In genomic region chr9:72664409-72665351, GRCm38 (mm10) we compare ENCODE assay signal across 8 mouse cellular contexts. TPM values are rescaled to one million over a fixed set of nuclear protein-coding genes. Genes with fewer than 3 reads are reported as not detected.
DNase-seq lines count a peak whose midpoint lies in the region; ATAC-seq and TF ChIP-seq lines count a peak whose summit lies in the region.

No protein-coding gene starts in this region.

- TF ChIP-seq POLR2A in kidney, adult 2 months (IDR thresholded peaks at IDR 0.05; ENCODE audit: low read depth, low read length) = no peak
- no peak for TF ChIP-seq POLR2A in ES-Bruce4 (IDR thresholded peaks at IDR 0.05; ENCODE audit: insufficient read depth, low read length)
- peak; percentile 35; the same call in 1 of the 2 replicates for TF ChIP-seq POLR2A in embryonic fibroblast, embryonic 13.5 days (IDR thresholded peaks at IDR 0.05; ENCODE audit: low read depth, low read length)

- H3K36me3 ChIP-seq in kidney, adult 2 months (ENCODE audit: control insufficient read depth, insufficient read depth, low read length) = no peaks in the 10 kb centered on the region; the same call in 1 of the 2 replicates
- H3K36me3 ChIP-seq in ES-Bruce4 (ENCODE audit: control insufficient read depth, insufficient read depth, low read length, poor library complexity, severe bottlenecking) = peaks cover 52% of the 10 kb centered on the region
- peaks cover 61% of the 10 kb centered on the region for H3K36me3 ChIP-seq in limb, embryonic 10.5 days
- H3K36me3 ChIP-seq in stomach, embryonic 15.5 days = peaks cover 19% of the 10 kb centered on the region; the same call in 1 of the 2 replicates

- ATAC-seq in stomach, embryonic 15.5 days (ENCODE audit: insufficient read depth, low FRiP score, low read depth) = no peak
- no peak for ATAC-seq in megakaryocyte progenitor cell, adult 5-6 weeks (replicated peaks; ENCODE audit: poor library complexity)

- peak overlapping the region; percentile 81 for H3K4me2 ChIP-seq in stomach, embryonic 15.5 days

- no peak for DNase-seq in kidney, adult 2 months
- no peak for DNase-seq in kidney, adult 9 months
- no peak for DNase-seq in limb, embryonic 10.5 days (ENCODE audit: low spot score)
- no peak for DNase-seq in testis, postnatal 10 days (ENCODE audit: low spot score)

- 37% methylated on average over 12 of the region's 12 CpGs for WGBS in kidney, adult 2 months
- 74% methylated on average over 12 of the region's 12 CpGs for WGBS in limb, embryonic 10.5 days
- 29% methylated on average over 12 of the region's 12 CpGs for WGBS in stomach, embryonic 15.5 days

- TF ChIP-seq CTCF in kidney, adult 2 months (conservative IDR thresholded peaks at IDR 0.05; ENCODE audit: insufficient read depth, insufficient read length, low read depth, low read length) = no peak
- peak; percentile 2 for TF ChIP-seq CTCF in ES-Bruce4 (IDR thresholded peaks at IDR 0.05; ENCODE audit: low read depth, low read length)
- no peak for TF ChIP-seq CTCF in embryonic fibroblast, embryonic 13.5 days (IDR thresholded peaks at IDR 0.05; ENCODE audit: borderline replicate concordance, insufficient read depth, low read length)

- peak overlapping the region; percentile 28; the same call in 1 of the 2 replicates for H3K4me3 ChIP-seq in kidney, adult 2 months (ENCODE audit: insufficient read depth, low read depth, low read length)
- H3K4me3 ChIP-seq in ES-Bruce4 (ENCODE audit: low read depth, low read length) = peak overlapping the region; percentile 75
- H3K4me3 ChIP-seq in embryonic fibroblast, embryonic 13.5 days (ENCODE audit: insufficient read depth, low read length) = peak overlapping the region; percentile 96
- peak overlapping the region; percentile 97 for H3K4me3 ChIP-seq in limb, embryonic 10.5 days
- H3K4me3 ChIP-seq in stomach, embryonic 15.5 days (replicated peaks) = peak overlapping the region; percentile 88

- H3K27me3 ChIP-seq in kidney, adult 2 months (replicated peaks; ENCODE audit: control insufficient read depth, insufficient read depth, low read length) = no peaks in the 10 kb centered on the region
- no peaks in the 10 kb centered on the region for H3K27me3 ChIP-seq in ES-Bruce4 (ENCODE audit: control insufficient read depth, insufficient read depth, low read length, poor library complexity, severe bottlenecking)
- H3K27me3 ChIP-seq in limb, embryonic 10.5 days (ENCODE audit: low read depth, poor library complexity, severe bottlenecking) = no peaks in the 10 kb centered on the region
- no peaks in the 10 kb centered on the region for H3K27me3 ChIP-seq in stomach, embryonic 15.5 days (replicated peaks)

- peak overlapping the region; percentile 99 for H3K9ac ChIP-seq in ES-Bruce4 (ENCODE audit: low read depth, poor library complexity, severe bottlenecking)
- H3K9ac ChIP-seq in stomach, embryonic 15.5 days = 0 out of 2 replicates have a peak overlapping the region, but pooled peaks have one; percentile 31

- peaks cover 16% of the 10 kb centered on the region for H3K4me1 ChIP-seq in kidney, adult 2 months (ENCODE audit: control insufficient read depth, insufficient read depth, low read length)
- H3K4me1 ChIP-seq in ES-Bruce4 (ENCODE audit: control insufficient read depth, insufficient read depth, low read length) = no peaks in the 10 kb centered on the region
- peaks cover 11% of the 10 kb centered on the region for H3K4me1 ChIP-seq in embryonic fibroblast, embryonic 13.5 days (ENCODE audit: control insufficient read depth, insufficient read depth, low read length)
- H3K4me1 ChIP-seq in limb, embryonic 10.5 days = peaks cover 31% of the 10 kb centered on the region
- peaks cover 37% of the 10 kb centered on the region for H3K4me1 ChIP-seq in stomach, embryonic 15.5 days

- H3K27ac ChIP-seq in kidney, adult 2 months (ENCODE audit: insufficient read depth, low read depth, low read length) = peak overlapping the region; percentile 2
- 0 out of 2 replicates have a peak overlapping the region, but pooled peaks have one; percentile 20 for H3K27ac ChIP-seq in ES-Bruce4 (ENCODE audit: insufficient read depth, low read length)
- peak overlapping the region; percentile 95 for H3K27ac ChIP-seq in embryonic fibroblast, embryonic 13.5 days (ENCODE audit: insufficient read depth, low read length)
- H3K27ac ChIP-seq in limb, embryonic 10.5 days = peak overlapping the region; percentile 100
- H3K27ac ChIP-seq in stomach, embryonic 15.5 days = peak overlapping the region; percentile 98

- H3K9me3 ChIP-seq in ES-Bruce4 (replicated peaks; ENCODE audit: control insufficient read depth, insufficient read depth, low read length, poor library complexity, severe bottlenecking) = no peaks in the 10 kb centered on the region
- no peaks in the 10 kb centered on the region for H3K9me3 ChIP-seq in limb, embryonic 10.5 days (replicated peaks)
- H3K9me3 ChIP-seq in stomach, embryonic 15.5 days = no peaks in the 10 kb centered on the region

- TF ChIP-seq EP300 in ES-Bruce4 (IDR thresholded peaks at IDR 0.05; ENCODE audit: insufficient read depth, low read depth, low read length) = no peak

RNA-seq across cellular contexts. Expression of gene Nedd4, which starts 2.5 kb away (rescaled TPM):
- 104 and 118 TPM in 2 replicates for polyA plus RNA-seq in kidney, adult 2 months (2012; rRNA removed)
- polyA plus RNA-seq in ES-Bruce4 (2011; ENCODE audit: insufficient read depth, insufficient read length, low read depth, missing spikeins) = 1,167 and 1,184 TPM in 2 replicates
- 1,359 and 1,364 TPM in 2 replicates for polyA plus RNA-seq in embryonic fibroblast, embryonic 13.5 days (2011; ENCODE audit: insufficient read length, low read depth, missing spikeins)
- 565 and 690 TPM in 2 replicates for polyA plus RNA-seq in limb, embryonic 10.5 days (2016; fragmentation: Nextera tagmentation; extraction: Ambion mirVana)
- 502 and 542 TPM in 2 replicates for polyA plus RNA-seq in stomach, embryonic 15.5 days (2015; fragmentation: Nextera tagmentation; extraction: Ambion mirVana)
- 137 and 168 TPM in 2 replicates for total RNA-seq in megakaryocyte progenitor cell, adult 5-6 weeks (2015)
- total RNA-seq in megakaryocyte progenitor cell, adult 5-6 weeks (2017) = 163 and 210 TPM in 2 replicates

Comparison
In these comparisons a context has a peak if more than half of its experiments do, and no peak if none do; other contexts are left out.
1. H3K27ac ChIP-seq: peak in every context shown above with its lines; median percentile 100 in limb, embryonic 10.5 days; 98 in stomach, embryonic 15.5 days; 95 in embryonic fibroblast, embryonic 13.5 days; 20 in ES-Bruce4; 2 in kidney, adult 2 months.
2. H3K4me3 ChIP-seq: peak in every context shown above with its lines; median percentile 97 in limb, embryonic 10.5 days; 96 in embryonic fibroblast, embryonic 13.5 days; 88 in stomach, embryonic 15.5 days; 75 in ES-Bruce4; 28 in kidney, adult 2 months.